Mouse (Mus musculus) liver, adult (tissue): ENCODE measurements at regions not wholly inside any gene's neighbourhood (a gene's known extent, or its start where the extent isn't known, plus 50 kb on each side); places are given as distances from the start of the nearest gene placed in this dataset.

Experiments
- GATA4 ChIP-seq: IDR thresholded peaks from 2 replicates; pipeline ENCODE4 v1.6.1; 2014; ENCODE audit warnings: mild to moderate bottlenecking, low read length; ENCODE audit not compliant: insufficient replicate concordance

- peak; percentile 56; the same call in 1 of the 2 replicates for TF ChIP-seq GATA4
These were observed 634.8 kb upstream of the N6amt1 start for GRCm38 (mm10) chr16:86718982-86719771.

- TF ChIP-seq GATA4: peak; percentile 94
These were observed 635.6 kb upstream of the N6amt1 start for GRCm38 (mm10) chr16:86718353-86718752.

- TF ChIP-seq GATA4: no peak
These were observed 652.3 kb upstream of the N6amt1 start for GRCm38 (mm10) chr16:86701700-86702099.

GRCm38 (mm10) chr16:86694497-86694896, 659.5 kb upstream of the N6amt1 start:
- TF ChIP-seq GATA4: peak; percentile 21; the same call in 1 of the 2 replicates

GRCm38 (mm10) chr16:86659154-86659553, 694.8 kb upstream of the N6amt1 start:
- no peak for TF ChIP-seq GATA4

- no peak for TF ChIP-seq GATA4
These were observed 706.7 kb upstream of the N6amt1 start for GRCm38 (mm10) chr16:86647316-86647715.

GRCm38 (mm10) chr16:86646753-86647152, 707.2 kb upstream of the N6amt1 start:
- TF ChIP-seq GATA4: no peak

- TF ChIP-seq GATA4: no peak
These were observed 708.5 kb upstream of the N6amt1 start for GRCm38 (mm10) chr16:86645436-86645835.

- TF ChIP-seq GATA4: no peak
These were observed 709.1 kb upstream of the N6amt1 start for GRCm38 (mm10) chr16:86644912-86645312.

- no peak for TF ChIP-seq GATA4
These were observed 702.5 kb upstream of the Adamts5 start for GRCm38 (mm10) chr16:86604166-86604565.

GRCm38 (mm10) chr16:86594992-86595391, 693.4 kb upstream of the Adamts5 start:
- no peak for TF ChIP-seq GATA4

GRCm38 (mm10) chr16:86586044-86586443, 684.4 kb upstream of the Adamts5 start:
- TF ChIP-seq GATA4: no peak

GRCm38 (mm10) chr16:86578281-86578680, 676.7 kb upstream of the Adamts5 start:
- TF ChIP-seq GATA4: no peak

- TF ChIP-seq GATA4: no peak
These were observed 645.9 kb upstream of the Adamts5 start for GRCm38 (mm10) chr16:86547465-86548043.

GRCm38 (mm10) chr16:86546905-86547304, 645.3 kb upstream of the Adamts5 start:
- TF ChIP-seq GATA4: no peak

- no peak for TF ChIP-seq GATA4
These were observed 642.5 kb upstream of the Adamts5 start for GRCm38 (mm10) chr16:86544121-86544520.
